Mouse (Mus musculus) thymus, adult 18-20 months (tissue): ENCODE data around the gene Gm21854.
"Not testable (repeated sequence)": the region's sequence is repeated elsewhere in the genome, so short reads cannot be mapped to it uniquely, and the experiment has no call there.

ENCODE experiments used
- DNase-seq, 2 experiments: peaks; one replicate each; pipeline ENCODE4 v3.0.0; 2022; ENCODE audit warnings: mixed read lengths in 2 of 2

Gene Gm21854

GRCm38 (mm10) chrY:5656686-5657085, at the start of gene Gm21854:
Gene Gm21854 (plus strand): TSS chrY:5656986.
- not testable (repeated sequence) for DNase-seq
